Mouse (Mus musculus): ENCODE data around the gene Vmn1r86. TPM values are rescaled to one million over a fixed set of nuclear protein-coding genes. Genes with fewer than 3 reads are reported as not detected.
"Not testable (repeated sequence)": the region's sequence is repeated elsewhere in the genome, so short reads cannot be mapped to it uniquely, and the experiment has no call there.

Vmn1r86 gene
- not detected in 2 replicates for polyA plus RNA-seq (2015; fragmentation: Nextera tagmentation; extraction: Ambion mirVana)

DNA sequence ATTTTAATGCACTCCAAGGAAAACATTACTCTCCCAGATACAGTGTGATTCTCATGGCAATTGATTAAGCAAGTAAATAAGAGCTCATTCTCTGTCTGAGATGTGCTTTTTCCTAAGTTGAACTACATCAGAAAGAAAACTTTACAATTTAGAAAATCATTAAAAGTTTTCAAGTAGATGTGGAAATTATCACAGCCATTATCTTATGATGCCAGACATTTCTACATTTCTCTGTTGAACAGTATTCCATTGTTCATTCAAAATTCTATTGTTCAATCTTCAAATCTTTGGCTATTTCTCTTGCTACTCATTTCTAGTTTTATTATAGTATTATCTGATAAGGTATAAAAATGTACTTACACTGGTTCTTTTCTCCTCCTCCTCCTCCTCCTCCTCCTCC, at the start of gene Vmn1r86:
Gene Vmn1r86, minus strand, starts transcription at position 101 of the 400 bp plus-strand sequence.
- H3K27ac ChIP-seq = no peak within 1 kb of the TSS
- no peak for ATAC-seq (replicated peaks)
- no peaks in the 10 kb centered on the region for H3K36me3 ChIP-seq (replicated peaks)
- H3K9me3 ChIP-seq = no peaks in the 10 kb centered on the region
- no peaks in the 10 kb centered on the region for H3K4me1 ChIP-seq
- H3K4me2 ChIP-seq = no peak within 1 kb of the TSS
- H3K4me3 ChIP-seq = no peak within 1 kb of the TSS
- H3K9ac ChIP-seq = no peak within 1 kb of the TSS
- no peaks in the 10 kb centered on the region for H3K27me3 ChIP-seq (replicated peaks)

DNA sequence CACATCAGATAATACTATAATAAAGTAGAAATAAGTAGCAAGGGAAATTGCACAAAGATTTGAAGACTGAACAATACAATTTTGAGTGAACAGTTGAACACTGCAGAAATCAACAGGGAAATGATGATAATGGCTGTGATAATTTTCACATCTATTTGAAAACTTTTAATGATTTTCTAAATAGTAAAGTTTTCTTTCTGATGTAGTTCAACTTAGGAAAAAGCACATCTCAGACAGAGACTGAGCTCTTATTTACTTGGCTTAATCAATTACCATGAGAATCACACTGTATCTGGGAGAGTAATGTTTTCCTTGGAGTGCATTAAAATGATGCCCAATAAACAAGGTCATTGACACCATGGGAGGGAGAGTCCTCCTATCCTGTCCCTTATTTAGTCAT, 39.6 kb upstream of the Vmn1r86 start, which contains the start of gene Vmn1r88:
Gene Vmn1r88, plus strand, starts transcription at position 301 of the 400 bp plus-strand sequence.
- no peaks in the 10 kb centered on the region for H3K9me3 ChIP-seq
- no peak for ATAC-seq (replicated peaks)
- no peaks in the 10 kb centered on the region for H3K4me1 ChIP-seq
- no peaks in the 10 kb centered on the region for H3K27me3 ChIP-seq (replicated peaks)
- no peaks in the 10 kb centered on the region for H3K36me3 ChIP-seq (replicated peaks)
- no peak within 1 kb of the TSS for H3K9ac ChIP-seq
- H3K4me2 ChIP-seq = no peak within 1 kb of the TSS
- no peak within 1 kb of the TSS for H3K27ac ChIP-seq
- no peak within 1 kb of the TSS for H3K4me3 ChIP-seq

DNA sequence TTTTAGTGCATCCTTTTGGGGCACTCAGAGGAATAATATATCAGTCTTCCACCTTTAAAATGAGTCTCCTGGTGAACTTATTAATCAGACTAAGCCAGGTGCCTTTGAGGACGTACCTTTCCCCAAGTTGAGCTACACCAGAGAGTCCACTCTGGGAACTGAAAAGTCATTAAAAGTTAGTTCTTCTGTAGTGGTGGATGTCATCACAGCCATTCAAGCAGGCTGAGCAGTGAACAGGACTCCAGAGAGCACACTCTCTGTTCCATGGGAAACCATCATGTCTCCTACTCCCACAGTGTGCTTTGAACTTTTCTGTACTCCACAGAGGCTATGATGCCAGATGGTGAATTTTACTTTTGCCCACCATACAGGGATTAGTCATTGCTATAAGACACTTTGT, 20.3 kb upstream of the Vmn1r86 start, which contains the start of gene Vmn1r87:
Gene Vmn1r87, minus strand, starts transcription at position 101 of the 400 bp plus-strand sequence.
- no peak within 1 kb of the TSS for H3K4me2 ChIP-seq
- no peak within 1 kb of the TSS for H3K27ac ChIP-seq
- WGBS = 84% methylated on average over 1 of the region's 1 CpGs
- H3K4me3 ChIP-seq = no peak within 1 kb of the TSS
- no peak within 1 kb of the TSS for H3K9ac ChIP-seq
- no peaks in the 10 kb centered on the region for H3K9me3 ChIP-seq
- H3K27me3 ChIP-seq (replicated peaks) = no peaks in the 10 kb centered on the region
- H3K4me1 ChIP-seq = no peaks in the 10 kb centered on the region
- H3K36me3 ChIP-seq (replicated peaks) = no peaks in the 10 kb centered on the region
- no peak for ATAC-seq (replicated peaks)

DNA sequence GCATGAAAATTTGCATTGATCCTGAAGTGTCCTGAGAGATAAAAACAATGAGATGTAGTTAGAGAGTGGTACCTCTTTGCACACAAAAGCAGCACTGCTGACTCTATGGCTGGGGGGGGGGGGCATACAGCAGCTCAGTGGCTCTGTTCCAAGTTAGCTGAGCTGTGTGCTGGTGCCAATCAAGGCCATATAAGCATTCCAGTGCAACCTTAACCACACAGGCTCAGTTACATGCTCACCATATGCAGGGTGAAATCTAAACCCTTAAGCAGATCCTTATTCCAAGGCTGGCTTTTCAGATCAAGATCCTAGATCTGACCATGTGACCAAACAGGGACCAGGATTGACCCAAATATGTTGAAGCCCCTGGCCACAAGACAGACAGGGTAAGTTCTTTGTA, 17.6 kb upstream of the Vmn1r86 start:
- no peak overlapping the region for H3K27ac ChIP-seq
- no peak overlapping the region for H3K4me3 ChIP-seq
- no peaks in the 10 kb centered on the region for H3K9me3 ChIP-seq
- no peaks in the 10 kb centered on the region for H3K4me1 ChIP-seq
- H3K36me3 ChIP-seq (replicated peaks) = no peaks in the 10 kb centered on the region
- H3K27me3 ChIP-seq (replicated peaks) = no peaks in the 10 kb centered on the region
- H3K9ac ChIP-seq = no peak overlapping the region
- H3K4me2 ChIP-seq = no peak overlapping the region
- no peak for ATAC-seq (replicated peaks)

DNA sequence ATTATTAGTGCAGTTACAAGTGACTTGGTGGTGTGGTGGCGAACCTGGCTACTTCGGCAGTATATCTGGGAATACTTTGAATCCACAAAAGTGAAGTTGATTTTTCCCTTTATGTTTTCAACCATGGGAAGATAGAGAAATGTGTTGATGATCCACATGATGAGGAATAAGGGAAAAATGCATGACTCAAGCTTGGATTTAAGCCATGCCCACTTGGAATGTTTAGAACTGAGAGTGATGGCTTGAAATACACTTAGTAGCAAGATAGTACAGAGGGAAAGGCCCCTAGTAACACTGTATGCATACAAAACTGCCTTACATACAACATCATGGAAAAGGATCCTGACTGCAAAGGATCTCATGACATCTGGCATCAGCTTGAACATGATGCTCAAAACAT, 12.1 kb upstream of the Vmn1r86 start:
- ATAC-seq (replicated peaks) = no peak
- Histone ChIP-seq H3K4me2 (no peak overlapping the region), H3K9ac (no peak overlapping the region), H3K36me3 (replicated peaks) (no peaks in the 10 kb centered on the region), H3K4me1 (no peaks in the 10 kb centered on the region), H3K4me3 (no peak overlapping the region), H3K9me3 (no peaks in the 10 kb centered on the region), H3K27me3 (replicated peaks) (no peaks in the 10 kb centered on the region), H3K27ac (no peak overlapping the region)
- 83% methylated on average over 2 of the region's 2 CpGs for WGBS

DNA sequence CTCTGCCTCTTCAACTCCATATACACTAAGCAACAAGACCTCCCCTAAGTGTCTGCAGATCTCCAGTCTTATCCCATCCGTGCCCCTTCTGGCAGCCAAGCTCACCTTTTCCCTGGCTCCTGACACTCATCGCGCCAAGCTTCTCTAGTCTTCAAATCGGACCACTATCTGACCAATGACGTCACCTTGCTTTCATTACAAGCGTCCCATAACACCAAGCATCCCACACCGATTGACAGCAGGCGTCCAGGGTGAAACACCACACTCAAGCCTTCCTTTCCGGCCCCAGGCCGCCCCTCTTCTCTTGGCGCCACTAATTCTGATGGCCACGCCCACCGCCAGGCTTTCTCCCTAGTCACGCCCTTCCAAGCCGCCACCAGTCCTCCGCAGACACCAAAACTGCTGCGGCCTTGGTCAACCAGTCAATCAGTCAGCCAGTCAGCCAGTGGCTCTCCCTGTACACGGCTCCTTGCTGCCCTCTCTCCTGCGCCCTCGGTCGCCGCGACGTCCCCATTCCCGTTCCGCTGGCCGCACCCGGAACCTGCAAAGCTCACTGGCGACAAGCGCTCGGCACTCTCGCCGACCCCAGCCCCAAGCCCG, 3.9 kb upstream of the Vmn1r86 start:
- peak; percentile 95 for ATAC-seq (replicated peaks)
- H3K27me3 ChIP-seq (replicated peaks); H3K27ac ChIP-seq; H3K9ac ChIP-seq; H3K9me3 ChIP-seq; H3K36me3 ChIP-seq (replicated peaks); H3K4me1 ChIP-seq: not testable (repeated sequence)
- Histone ChIP-seq H3K4me3 (peak overlapping the region; percentile 29), H3K4me2 (peak overlapping the region; percentile 48)
- 2% methylated on average over 23 of the region's 34 CpGs for WGBS

DNA sequence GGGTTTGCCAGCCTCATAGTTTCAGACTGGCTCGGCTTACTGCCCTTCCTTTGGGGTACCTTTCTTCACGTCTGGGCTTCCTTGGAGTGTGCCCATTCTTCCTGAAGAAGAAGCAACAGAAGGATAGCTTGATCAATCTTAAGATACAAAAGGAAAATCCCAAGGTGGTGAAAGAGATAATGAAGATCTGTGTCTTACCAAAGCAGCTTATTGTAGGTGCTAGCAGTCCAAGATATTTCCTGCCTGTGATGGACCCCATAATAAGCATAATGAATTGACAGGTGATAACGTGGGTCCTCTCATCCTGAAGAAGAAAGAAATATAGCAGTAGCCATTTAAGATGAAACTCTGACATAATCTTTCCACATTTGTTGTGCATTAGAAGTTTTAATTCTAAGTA, 24.6 kb downstream of the Vmn1r86 start, which contains the start of gene Vmn1r85:
Gene Vmn1r85, minus strand, starts transcription at position 101 of the 400 bp plus-strand sequence.
- no peaks in the 10 kb centered on the region for H3K36me3 ChIP-seq (replicated peaks)
- no peaks in the 10 kb centered on the region for H3K9me3 ChIP-seq
- H3K4me2 ChIP-seq = no peak within 1 kb of the TSS
- H3K27me3 ChIP-seq (replicated peaks) = no peaks in the 10 kb centered on the region
- H3K9ac ChIP-seq = no peak within 1 kb of the TSS
- H3K4me3 ChIP-seq = no peak within 1 kb of the TSS
- 59% methylated on average over 3 of the region's 3 CpGs for WGBS
- H3K4me1 ChIP-seq = no peaks in the 10 kb centered on the region
- no peak within 1 kb of the TSS for H3K27ac ChIP-seq
- ATAC-seq (replicated peaks) = no peak

DNA sequence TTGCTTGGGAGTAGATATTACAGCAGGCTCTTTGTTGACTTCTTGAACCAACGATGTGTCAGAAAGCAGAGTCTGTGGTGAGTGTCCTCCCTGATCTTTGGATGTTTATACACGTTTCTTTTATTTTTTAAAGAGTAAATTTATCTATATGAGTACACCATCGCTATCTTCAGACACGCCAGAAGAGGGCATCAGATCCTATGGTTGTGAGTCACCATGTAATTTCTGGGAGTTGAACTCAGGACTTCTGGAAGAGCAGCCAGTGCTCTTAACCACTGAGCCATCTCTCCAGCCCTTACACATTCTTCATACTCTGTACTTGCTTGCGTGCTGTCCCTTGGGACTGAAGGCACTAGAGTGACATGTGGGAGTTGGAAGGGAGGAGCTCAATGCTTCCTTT, 47.4 kb downstream of the Vmn1r86 start:
- no peak overlapping the region for H3K4me2 ChIP-seq
- H3K9ac ChIP-seq = no peak overlapping the region
- WGBS = 56% methylated on average over 5 of the region's 5 CpGs
- no peaks in the 10 kb centered on the region for H3K27me3 ChIP-seq (replicated peaks)
- H3K9me3 ChIP-seq = no peaks in the 10 kb centered on the region
- ATAC-seq (replicated peaks) = no peak
- no peak overlapping the region for H3K27ac ChIP-seq
- H3K4me1 ChIP-seq = no peaks in the 10 kb centered on the region
- H3K36me3 ChIP-seq (replicated peaks) = no peaks in the 10 kb centered on the region
- no peak overlapping the region for H3K4me3 ChIP-seq

DNA sequence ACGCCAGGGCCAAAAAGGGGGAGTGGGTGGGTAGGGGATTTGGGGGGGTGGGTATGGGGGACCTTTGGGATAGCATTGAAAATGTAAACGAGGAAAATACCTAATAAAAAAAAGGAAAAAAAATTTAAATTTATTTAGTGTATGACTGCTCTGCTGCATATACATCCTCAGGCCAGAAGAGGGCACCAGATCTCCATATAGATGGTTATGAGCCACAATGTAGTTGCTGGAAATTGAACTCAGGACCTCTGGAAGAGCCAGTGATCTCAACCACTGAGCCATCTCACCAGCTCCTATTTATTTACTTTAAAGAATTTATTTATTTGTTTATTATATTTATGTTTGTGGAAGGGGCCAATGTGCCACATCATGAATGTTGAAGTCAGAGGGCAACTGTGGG, 56.3 kb downstream of the Vmn1r86 start:
- H3K9me3 ChIP-seq; H3K27me3 ChIP-seq (replicated peaks); H3K4me3 ChIP-seq; ATAC-seq (replicated peaks); H3K36me3 ChIP-seq (replicated peaks); H3K4me1 ChIP-seq; H3K9ac ChIP-seq; H3K4me2 ChIP-seq; H3K27ac ChIP-seq: not testable (repeated sequence)
- WGBS = 38% methylated on average over 2 of the region's 2 CpGs

DNA sequence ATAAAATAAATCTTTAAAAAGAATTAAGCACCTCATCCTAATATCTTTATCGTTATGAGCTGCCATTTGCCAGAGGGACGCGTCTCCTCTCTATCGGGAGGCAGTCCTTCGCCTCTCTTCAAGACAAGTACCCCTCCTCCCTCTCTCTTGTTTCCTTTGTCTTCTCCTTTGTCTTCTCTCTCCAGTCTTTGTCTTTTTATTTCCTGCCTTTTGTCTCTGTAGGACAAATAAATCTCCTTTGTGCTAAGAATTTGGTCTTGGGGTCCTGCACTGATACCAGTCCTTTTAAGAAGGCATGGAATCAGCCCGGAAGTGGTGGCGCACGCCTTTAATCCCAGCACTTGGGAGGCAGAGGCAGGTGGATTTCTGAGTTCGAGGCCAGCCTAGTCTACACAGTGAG, 60.2 kb downstream of the Vmn1r86 start:
- no peaks in the 10 kb centered on the region for H3K9me3 ChIP-seq
- no peaks in the 10 kb centered on the region for H3K27me3 ChIP-seq (replicated peaks)
- no peak overlapping the region for H3K4me2 ChIP-seq
- H3K27ac ChIP-seq = no peak overlapping the region
- WGBS = 88% methylated on average over 9 of the region's 9 CpGs
- no peaks in the 10 kb centered on the region for H3K4me1 ChIP-seq
- H3K36me3 ChIP-seq (replicated peaks) = no peaks in the 10 kb centered on the region
- ATAC-seq (replicated peaks) = no peak
- no peak overlapping the region for H3K4me3 ChIP-seq
- no peak overlapping the region for H3K9ac ChIP-seq

DNA sequence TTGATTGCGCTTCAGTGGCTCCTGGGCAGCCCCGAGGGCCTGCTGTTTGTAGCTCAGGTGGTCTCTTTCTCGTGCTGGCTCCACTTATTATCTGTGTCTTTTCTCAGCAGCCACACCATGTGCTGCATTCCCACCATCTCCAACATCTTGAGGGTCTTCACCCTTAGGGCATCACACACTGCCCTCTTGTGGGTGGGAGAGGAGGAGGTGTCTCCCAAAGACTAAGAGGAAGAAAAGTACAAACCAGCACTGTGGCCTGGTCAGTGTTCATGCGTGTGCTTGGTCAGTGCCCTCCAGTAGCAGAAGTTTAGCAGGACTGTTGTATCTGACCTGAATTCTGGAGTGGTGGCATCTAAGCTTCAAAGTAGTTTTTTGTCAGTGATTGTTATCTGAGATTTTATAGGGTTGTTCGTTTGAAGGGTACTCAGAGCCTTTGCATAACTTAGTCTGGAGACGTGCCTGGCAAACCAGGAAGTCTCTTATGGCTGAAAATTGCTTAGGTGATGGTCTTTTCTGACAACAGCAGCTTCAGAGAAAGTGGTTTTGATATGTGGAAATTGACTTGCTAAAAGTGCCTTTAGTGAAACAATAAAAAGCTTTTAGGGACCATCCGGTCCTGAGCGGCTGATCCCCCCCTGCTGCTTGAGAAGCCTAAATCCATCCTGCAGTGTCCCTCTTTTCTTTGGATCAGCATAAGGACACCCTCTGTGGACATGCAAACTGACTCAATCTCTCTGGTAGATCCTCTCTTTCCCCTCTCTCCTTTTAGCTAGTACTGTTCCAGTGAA, 62.6 kb downstream of the Vmn1r86 start:
- H3K9ac ChIP-seq = no peak overlapping the region
- 50% methylated on average over 8 of the region's 8 CpGs for WGBS
- H3K27ac ChIP-seq = no peak overlapping the region
- H3K4me1 ChIP-seq = peaks cover 7% of the 10 kb centered on the region
- no peaks in the 10 kb centered on the region for H3K9me3 ChIP-seq
- no peak for ATAC-seq (replicated peaks)
- H3K36me3 ChIP-seq (replicated peaks) = no peaks in the 10 kb centered on the region
- H3K27me3 ChIP-seq (replicated peaks) = no peaks in the 10 kb centered on the region
- no peak overlapping the region for H3K4me3 ChIP-seq
- no peak overlapping the region for H3K4me2 ChIP-seq

DNA sequence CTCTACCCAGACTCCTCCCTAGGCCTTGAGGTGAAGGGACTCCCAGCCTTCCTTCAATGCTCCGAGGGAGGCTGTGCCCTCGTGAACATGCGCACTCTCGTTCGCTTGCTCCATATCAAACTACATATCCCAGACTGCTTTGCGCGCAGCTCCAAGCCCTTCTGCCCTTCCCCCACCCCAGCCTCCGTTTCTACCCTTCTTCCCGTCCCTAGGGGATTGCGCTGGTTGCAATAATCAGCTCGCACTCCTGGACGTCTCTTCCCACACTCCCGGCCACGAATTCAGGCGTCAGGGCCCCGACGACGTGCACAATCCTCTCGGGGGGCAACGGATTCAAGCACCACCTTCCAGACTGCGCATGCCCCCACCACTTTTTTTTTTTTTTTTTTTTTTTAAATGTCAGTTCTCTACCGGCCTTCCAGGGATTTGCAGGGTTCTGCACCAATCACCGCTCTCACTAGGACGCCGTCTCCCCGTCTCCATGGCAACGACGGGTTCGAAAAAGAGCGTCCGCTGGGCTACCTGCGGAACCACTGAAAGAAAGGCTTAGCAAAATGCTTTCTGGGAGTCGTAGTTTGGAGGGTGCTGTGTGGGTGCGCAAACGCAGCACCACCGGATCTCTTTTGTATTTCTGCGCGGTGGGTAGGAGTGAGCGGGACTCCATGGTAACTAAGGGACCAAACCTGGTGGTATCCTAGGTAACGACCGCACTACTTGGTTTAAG, 65.3 kb downstream of the Vmn1r86 start, which contains the start of gene Mzf1:
Gene Mzf1, minus strand, starts transcription at position 478 of the 724 bp plus-strand sequence.
- no peaks in the 10 kb centered on the region for H3K9me3 ChIP-seq
- under 1% methylated on average over 41 of the region's 41 CpGs for WGBS
- no peaks in the 10 kb centered on the region for H3K27me3 ChIP-seq (replicated peaks)
- peak; percentile 97 for ATAC-seq (replicated peaks)
- peak within 1 kb of the TSS; percentile 48 for H3K4me2 ChIP-seq
- peaks cover 7% of the 10 kb centered on the region for H3K4me1 ChIP-seq
- peak within 1 kb of the TSS; percentile 97 for H3K27ac ChIP-seq
- H3K36me3 ChIP-seq (replicated peaks) = no peaks in the 10 kb centered on the region
- H3K4me3 ChIP-seq = peak within 1 kb of the TSS; percentile 73
- peak within 1 kb of the TSS; percentile 62 for H3K9ac ChIP-seq
